Mouse (Mus musculus) ovary, adult 18-20 months (tissue): ENCODE results near the gene Cga.

Experiments
- DNase-seq: peaks from one replicate; pipeline ENCODE4 v3.0.0; 2022; ENCODE audit warnings: low spot score, mixed read lengths

Gene Cga

DNA sequence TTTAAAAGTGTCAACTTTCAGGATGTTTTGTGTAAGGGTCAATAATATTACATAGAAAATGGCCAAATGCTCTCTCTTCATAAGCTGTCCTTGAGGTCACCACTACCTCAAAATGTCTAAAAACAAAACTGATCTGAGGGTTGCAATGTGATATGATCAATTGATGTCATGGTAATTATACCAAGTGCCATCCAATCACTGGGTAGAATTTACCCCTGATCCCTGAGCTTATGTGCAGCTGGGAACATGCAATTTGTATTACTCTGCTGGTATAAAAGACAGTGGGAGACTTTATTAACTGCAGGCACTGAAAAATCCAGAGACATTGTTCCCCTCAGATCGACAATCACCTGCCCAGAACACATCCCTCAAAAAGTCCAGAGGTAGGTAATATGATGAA, at the start of gene Cga:
Cga (plus strand) TSS at position 301 of the 400 bp plus-strand sequence.
- DNase-seq, result no peak

DNA sequence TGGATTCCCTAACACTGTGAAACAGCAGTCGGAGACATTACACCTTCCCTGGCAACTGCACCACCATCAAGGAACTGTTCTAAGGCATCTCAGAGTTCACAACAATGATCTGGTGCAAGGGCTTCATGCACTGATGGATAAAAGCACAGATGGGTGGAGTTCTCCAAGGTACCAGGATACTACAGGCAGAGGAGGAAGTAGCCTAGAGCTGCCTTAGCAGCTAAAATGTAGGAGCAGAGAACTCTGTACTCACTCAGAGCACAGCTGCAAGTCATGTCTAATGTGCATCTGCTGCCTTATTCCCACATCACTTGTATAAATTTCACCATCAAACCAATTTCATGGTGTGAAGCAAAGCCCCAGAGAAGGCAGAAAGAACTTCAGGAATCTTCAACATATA, 49.7 kb upstream of the Cga start:
- DNase-seq, result no peak

DNA sequence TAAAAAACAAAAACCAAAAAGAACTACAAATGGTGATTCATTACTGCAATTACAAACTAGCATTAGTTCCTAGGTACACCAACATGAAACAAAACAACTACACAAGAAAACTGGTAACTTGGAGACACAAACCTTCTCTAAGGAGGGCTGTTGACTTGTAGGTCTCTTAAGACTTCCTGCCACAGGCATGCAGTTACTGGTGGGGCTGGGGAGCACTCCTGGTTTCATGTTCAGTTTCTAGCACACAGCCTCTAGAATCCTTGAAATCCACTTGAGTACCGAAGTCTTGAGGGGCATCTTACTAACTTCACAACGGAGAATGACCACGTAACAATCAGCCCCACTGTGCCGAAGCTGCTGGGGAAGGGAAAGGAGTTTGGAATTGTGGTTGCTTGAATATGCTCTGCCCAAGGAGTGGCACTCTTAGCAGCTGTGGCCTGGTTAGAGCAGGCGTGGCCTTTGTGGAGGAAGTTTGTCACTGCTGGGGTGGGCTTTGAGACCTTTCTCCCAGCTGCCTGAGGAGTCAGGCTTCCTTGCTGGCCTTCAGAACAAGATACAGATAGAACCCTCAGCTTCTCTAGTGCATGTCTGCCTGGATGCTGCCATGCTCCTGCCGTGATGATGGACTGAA, 45.8 kb upstream of the Cga start:
- no peak for DNase-seq

DNA sequence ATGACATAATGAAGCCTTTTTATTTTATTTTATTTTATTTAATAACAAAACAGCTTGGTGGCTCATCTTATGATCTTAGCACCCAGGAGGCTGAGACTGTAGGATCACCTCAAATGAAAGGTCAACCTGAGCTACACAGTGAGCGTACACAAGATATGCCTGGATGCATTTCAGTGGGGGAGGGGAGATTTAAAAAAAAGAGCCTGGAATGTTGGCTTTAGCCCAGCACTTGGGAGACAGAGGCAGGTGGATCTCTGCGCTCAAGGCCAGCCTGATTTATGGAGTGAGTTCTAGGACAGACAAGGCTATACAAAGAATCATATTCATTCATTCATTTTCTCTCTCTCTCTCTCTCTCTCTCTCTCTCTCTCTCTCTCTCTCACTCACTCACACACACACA, 43.4 kb upstream of the Cga start:
- DNase-seq, result no peak

DNA sequence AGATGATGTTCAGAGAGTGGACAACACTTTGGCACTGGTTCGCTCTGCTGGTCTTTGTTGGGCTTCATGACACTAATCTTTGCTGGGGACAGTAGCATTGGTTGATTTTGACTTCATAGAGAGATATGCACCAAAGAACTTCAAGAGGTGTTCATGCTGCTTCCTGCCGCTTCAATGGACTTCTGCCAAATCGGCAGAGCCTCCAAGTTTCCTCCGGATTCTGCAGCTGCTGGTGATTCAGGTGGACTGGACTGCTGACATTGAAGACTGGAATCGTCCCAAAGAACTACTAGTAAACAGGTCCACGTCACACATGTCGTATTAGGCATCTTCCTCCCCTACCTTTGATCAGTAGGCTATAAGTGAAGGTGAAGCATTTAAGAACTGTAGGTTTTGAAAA, 41.5 kb upstream of the Cga start:
- DNase-seq, result no peak

DNA sequence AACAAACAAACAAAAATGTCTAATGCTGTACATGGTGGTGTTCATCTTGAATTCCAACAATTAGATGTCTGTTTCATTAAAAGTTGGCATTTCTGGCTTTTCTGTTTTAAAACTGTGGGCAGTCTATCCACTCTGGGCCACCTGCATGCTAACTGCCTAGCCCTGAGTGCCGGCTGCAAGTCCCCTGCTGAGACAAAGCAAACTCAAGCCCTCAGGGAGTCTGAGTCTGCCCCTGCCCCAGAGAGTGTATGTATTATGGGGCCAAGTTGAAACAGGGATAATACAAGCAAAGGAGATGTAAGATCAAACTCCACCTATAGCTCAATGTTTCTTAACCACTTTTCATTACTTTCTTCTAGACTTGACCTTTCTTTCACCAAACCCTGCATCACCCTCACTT, 37.6 kb upstream of the Cga start:
- DNase-seq, result no peak

DNA sequence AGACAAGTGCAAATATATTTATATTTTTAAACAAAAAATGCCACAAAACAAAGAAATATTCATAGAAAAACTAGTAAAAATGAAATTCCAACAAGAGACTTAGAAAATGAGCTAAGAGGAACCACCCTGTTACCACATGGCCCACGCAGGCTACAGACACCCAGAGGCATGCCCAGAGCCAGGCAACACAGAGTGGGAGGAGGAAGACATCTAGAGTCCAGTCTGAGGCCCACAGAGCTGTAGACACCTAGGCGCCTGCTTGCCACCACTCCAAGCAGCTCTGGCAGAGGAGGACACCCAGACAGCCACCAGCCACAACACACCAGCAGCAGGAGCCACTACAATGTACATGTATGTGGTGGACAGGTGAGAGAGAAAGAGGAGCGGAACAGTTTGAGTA, 34.7 kb upstream of the Cga start:
- DNase-seq, result no peak

DNA sequence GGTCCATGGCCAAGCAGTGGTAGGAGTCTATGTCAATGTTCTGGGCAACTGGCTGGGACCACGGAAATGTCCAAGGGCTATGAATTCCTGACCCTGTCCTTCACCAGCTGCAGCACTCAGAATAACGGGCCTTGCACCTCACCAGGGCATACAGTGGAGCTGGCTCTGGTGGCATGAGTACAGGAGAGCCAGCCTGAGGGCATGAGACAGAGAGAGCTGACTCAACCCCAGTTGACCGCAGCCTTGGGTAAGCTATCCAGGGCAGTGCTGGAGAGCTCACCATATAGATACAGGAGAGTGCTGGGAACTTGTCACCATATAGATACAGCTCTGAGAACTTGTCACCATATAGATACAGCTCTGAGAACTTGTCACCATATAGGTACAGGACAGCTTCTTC, 34.2 kb upstream of the Cga start:
- DNase-seq, result no peak

DNA sequence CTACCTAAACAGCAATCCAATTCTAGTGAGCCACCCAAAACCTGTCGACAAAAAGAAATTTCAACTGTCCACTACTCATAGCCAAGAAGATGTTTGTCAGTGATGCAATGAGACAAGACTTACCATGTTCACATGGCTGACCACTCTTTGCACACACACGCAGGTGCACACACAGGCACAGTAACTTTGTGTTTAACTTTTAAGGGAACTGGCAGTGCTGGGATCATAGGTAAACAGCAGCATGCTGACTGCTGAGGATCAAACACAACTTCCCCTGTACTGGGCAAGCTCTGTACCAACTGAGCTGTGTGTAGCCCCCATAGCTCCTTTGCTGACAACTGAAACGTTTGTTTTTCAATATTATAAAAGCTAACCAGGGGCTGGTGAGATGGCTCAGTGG, 32.1 kb upstream of the Cga start:
- DNase-seq, result no peak

DNA sequence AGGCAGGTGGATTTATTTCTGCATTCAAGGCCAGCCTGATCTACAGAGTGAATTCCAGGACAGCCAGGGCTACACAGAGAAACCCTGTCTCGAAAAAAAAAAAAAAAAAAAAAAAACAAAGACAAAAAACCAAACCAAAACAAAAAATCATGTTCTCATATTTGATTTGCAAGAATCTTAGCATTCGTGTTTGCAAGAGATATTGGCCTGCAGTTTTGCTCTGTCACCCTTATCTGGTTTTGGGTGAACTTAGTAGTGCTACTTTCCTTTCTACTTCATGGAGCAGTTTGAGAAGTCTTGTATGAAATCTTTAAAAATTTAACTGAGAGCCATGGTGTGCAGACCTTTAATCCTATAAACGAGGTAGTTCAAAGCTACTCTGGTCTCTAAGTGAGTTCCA, 23.8 kb upstream of the Cga start:
- no peak for DNase-seq

DNA sequence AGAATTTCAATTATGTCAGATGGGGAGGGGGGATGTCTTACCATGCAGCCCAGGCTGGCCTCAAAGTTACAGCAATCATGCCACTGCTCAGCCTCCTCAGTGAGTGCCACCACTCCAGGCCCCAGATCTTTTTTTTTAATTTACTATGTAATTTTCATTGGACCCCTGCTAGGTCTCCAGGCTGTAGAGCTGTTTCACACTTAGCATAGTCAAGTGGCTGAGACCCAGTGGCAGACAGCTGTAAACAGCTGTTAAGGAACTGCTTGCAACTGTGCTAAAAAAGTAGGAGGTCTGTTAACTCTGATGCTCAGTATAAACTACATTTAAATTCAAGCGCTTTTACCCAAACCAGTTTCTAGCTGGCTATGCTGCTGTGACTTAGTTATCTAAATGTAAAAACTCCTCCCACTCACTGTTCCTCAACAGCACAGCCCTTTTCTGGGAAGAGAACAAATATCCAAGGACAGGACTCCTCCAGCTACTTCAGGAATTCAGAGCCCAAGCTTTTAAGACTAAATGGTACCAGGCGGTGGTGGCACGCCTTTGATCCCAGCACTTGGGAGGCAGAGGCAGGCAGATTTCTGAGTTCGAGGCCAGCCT, 20.6 kb upstream of the Cga start:
- no peak for DNase-seq

DNA sequence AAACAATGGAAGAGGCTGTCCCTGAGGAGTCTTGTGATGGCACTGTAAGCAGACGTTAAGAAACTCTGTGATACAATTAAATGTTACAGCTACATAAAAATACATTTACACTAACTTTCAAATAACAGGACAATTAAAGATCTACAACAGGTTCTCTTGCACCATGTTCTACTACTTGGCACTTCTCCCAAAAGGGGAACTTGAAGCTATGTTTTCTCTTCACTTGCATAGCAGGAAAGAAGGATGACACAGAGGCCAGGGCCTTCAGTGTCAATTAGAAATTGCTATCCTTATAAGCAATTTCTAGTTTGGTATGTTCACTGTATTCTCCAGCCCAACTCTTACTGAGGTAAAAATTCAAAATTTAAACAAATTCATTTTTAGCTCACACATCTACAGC, 19.3 kb upstream of the Cga start:
- DNase-seq, result no peak

DNA sequence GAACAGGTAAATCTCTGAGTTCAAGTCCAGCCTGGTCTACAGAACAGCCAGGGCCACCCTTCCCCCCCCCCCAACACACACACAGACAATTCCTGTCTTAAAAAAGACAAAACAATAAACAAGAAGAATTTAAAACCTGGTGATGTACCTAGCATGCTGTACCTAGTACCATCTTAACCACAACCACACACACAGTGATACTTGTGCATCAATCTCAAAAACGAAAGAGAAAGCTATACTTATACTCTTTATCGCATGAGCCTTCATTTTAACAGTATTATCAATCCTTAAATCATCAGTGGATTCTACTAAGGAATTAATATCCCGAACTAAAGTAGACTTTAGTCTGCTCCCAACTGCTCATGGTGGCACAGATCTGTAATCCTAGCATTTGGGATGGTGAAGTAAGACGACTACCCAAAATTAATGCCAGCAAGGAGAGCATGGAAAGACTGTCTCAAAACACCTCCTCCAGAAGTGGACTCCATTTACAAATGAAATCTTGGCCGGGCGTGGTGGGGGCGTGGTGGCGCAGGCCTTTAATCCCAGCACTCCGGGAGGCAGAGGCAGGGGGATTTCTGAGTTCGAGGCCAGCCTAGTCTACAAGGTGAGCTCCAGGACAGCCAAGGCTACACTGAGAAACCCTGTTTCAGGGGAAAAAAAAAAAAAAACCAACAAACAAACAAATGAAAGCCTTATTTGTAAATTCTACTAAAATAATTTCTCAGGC, 12.5 kb upstream of the Cga start:
- no peak for DNase-seq

DNA sequence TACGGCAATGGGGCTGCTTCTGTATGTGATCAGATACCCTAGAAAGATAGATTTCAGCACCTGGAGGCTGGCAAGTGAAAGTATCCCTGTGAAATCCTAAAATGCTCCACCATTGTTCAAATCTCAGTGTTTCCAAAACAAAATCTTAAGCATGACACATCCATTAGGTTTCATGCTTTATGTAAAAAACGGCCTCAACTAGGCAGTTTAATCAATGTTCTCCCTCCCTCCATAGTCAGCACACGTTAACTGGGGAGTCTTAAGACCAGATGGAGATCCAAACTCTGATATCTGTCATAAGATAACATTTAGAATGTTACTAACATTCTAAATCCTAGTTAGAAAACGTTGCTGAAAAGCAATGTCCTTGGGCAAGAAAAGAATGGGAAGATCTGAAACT, 11.7 kb upstream of the Cga start:
- no peak for DNase-seq

DNA sequence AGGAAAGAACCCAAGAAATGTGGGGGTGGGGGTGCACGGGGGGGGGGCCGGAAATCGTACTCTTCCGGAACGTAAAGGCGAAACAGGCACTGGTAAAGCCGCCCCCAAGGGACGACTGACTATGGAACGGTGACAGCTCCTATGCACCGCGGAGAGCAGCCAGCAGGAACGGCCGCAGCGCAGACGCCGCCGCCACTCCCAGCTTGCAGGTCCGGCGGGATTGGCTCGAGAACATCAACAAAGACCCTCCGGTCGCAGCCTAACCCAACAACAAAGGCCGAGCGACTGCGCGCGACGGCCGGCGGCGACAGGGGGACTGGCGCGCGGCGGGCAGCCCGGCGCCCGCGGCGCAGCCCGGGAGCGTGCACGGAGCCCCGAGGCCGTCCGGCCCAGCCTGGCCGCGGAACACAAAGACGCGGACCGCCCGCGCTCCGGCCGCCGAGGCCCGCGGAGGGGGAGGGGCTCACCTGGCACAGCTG, 11.2 kb upstream of the Cga start:
- DNase-seq, result peak; percentile 43

DNA sequence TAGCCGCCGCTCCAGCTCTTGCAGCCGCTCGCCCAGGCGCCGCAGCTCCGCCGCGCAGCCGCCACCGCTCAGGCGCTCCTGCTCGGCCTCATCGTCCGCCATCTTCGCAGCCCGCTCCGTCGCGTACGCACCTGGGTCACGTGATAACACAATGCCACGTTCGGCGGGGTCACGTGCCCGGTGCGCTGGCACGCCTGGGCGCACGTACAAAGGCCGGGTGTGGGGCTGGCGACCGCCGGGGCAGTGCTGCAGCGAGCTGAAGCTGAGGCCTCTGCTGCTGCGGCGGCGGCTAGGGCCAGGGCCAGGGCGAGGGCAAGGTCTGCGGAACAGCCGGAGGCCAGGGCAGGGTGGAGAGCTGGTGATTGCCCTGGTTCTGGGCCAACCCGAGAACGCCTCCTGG, 10.8 kb upstream of the Cga start, which contains the start of gene Zfp292:
Zfp292 (minus strand) TSS at position 143 of the 400 bp plus-strand sequence.
- DNase-seq, result peak; percentile 92

DNA sequence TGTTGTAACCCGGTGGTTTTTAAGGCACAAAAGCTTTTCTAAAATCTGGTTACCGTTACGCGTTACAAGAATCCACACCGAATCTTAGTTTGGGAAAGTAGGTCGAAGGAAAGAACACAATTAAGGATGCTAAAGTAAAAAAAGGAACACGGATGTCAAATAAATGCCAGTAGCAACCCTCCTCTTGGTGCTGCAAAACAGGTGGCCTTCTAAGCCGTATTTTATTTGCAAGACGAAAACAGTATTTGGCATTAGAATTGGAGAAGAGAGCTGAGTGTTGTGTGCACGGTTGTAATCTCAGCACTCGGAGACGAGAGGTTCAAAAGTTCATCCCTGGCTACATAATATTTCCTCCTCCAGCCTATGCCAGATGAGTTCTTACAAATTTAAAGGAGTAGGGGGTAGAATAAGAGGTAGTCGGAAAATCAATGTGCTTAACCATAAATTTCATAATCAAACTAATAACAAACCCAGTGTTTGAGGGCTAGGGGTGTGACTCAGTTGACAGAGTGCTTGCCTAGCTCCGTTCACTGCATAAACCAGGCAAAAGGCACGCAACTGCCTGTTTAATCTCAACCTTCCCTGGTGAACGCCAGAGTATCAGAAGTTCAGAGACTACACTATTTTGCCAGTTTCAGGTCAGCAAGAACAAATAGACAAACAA, 10.1 kb upstream of the Cga start:
- no peak for DNase-seq

DNA sequence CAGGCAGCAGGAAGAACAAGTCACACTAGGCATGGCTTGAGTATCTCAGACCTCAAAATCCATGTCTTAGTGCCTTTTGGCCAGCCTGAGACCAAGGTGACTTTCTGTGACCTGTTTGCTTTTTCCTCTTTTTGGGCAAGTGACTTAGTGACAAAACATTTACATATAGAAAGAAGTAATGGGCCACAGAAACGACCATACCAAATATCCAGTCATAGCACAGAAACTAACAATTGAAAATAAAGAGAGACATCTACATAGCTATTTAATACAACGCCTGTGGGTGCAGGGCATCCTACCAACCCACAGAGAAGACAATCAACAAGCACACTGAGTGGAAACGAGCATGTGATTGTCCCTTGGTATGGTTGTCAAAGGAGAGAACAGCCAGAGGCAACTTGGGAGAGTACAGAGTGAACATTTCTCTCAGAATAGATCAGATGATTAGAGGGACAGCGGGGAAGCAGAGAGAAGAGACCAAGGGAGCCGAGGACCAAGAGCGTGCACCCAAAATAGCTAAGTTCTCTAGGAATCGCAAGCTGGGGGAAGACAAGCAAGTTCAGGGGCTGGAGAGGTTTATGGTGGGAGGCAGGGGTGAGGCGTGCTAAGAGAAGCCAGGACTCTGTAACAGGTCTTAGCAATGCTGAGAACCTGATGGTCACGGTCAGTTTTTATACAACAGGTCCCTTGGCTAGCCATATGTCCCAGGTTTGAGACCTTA, 7.8 kb upstream of the Cga start:
- DNase-seq, result no peak

DNA sequence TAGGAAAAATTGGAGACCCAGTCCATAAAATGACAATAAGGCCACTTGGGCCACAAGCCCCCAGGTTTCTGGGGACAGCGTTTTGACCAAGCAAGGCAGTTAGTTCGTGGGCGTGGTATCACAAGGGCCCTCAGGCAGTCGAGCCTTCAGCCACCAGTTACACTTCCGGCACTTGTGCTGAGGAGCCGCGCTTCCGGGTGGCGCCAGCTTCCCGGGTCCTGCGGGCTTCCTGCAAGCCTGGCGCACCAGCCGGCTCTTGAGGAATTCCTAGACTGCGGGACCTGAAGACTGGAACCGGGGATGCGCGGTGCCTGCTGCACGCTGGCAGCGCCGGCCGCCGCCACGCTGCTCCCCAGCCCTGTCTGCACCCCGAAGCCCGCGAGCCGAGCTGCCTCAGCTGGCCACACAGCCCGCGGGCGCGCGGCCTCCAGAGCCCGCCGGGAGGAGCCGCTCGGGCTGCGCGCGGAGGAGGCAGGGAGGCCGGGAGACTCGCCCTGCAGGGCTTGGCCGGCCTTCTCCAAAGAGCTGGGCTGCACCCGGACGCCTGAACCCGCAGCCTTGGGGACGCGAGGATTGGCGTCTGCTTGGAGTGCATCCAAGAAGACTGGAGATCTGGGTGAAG, 7.0 kb upstream of the Cga start:
- DNase-seq, result peak; percentile 78

DNA sequence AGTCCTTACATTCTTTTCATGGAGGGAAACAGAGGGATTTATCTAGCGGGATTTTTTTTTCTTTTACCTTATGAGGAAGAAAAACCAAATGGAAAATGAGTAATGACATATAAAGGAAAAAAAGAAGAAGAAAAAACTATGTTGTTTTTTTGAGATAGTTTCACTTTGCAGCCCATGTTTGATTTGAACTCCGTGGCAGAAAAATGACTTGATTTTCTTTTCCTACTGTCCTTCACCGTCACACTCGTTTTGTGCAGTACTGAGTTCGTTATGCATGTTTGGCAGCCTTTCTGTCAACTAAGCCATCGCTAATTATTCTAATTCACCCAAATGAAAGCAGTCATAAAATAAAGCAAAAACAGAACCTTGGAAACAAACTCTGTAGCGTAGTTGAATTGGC, 6.3 kb upstream of the Cga start:
- DNase-seq, result no peak

DNA sequence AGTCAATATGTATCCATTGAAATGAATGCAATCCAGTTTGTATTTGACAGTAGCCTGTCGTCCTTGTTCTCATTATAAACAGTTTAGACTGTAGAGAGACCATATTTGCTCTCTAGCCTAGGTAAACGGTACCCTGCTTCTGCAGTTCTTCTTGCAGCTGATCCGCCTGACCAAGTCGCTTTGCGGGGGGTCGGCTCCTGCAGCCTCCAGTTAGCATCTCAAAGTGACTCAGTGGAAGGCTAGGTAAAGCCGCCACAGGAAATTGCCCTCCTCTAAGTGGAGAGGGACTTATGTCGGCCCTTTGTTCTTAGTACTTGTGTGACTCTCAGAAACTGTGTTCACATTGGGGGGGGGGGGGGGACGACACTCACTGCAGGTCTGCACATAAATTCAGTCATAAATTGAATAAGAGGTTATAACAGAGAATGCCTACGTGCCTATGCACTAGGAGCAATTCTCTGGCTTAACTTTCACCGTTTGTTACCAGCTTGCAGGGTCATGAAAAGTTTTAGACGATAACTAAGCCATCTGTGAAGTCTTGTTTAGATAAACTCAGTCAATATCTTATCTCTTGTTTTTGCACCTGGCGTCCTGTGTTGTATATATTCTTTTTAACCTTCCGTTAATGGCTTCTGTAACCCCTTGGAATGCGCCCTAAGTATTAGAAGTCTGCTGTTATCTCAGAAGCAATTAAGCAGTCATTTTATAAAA, 4.3 kb upstream of the Cga start:
- DNase-seq, result no peak
